Mouse (Mus musculus): Measurements from ENCODE around the gene Gm14214. TPM values are rescaled to one million over a fixed set of nuclear protein-coding genes. Genes with fewer than 3 reads are reported as not detected.

Gm14214 gene
- polyA plus RNA-seq, 1 experiment from 2014 or later = not detected

DNA sequence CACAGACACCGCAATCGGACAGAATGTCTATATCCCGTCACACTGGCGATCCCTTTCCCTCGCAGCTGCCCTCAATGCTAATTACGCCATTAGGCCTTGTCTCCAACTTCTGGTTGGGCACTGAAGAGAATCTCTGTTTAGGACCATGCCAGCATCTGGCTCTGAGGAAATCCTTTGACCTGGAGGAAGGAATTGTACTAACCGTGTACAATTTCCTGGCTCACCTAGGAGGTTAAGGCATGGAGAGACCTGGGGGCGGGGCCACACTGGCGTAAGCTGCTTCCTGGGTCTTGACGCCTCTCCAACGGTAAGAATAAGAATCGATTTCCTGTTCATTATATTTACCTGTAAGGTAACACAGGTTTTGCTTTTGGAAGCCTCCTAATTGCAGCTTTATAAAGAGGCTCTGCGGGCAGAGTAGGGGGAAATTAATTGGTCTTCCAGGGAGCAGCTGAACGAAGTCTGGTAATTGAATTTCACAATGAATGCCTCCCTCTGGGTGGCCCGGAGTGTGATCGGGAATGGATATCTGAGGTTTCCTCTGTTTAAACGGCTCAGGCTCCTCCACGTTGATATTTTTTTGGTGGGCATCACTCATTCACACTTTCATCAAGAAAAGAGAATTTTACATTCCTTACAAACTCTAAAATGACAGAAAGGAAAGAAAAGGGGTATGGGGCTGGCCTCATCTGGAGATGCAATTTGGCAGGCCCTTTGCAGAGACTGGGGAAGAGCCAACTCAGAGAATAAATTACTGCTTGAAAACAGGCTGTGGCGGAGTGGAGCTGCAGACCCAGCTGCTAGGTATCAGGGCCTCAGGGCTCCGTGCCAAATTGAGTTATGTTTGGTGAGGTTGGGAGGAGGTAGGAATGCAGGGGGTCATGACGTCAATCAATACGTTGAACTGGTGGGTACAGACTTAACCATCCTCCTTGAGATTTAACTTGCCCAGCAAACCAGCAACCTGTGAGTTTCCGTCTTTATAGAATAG lies 20.5 kb downstream of the Gm14214 start:
- Histone ChIP-seq H3K9me3 (replicated peaks) (no peaks in the 10 kb centered on the region), H3K4me3 (no peak overlapping the region), H3K27me3 (replicated peaks) (no peaks in the 10 kb centered on the region), H3K4me1 (replicated peaks) (no peaks in the 10 kb centered on the region), H3K4me2 (no peak overlapping the region), H3K9ac (no peak overlapping the region), H3K36me3 (no peaks in the 10 kb centered on the region), H3K27ac (ENCODE audit: poor library complexity, severe bottlenecking) (no peak overlapping the region)
- WGBS = 68% methylated on average over 23 of the region's 23 CpGs
- ATAC-seq (ENCODE audit: insufficient number of reproducible peaks, low FRiP score) = no peak

DNA sequence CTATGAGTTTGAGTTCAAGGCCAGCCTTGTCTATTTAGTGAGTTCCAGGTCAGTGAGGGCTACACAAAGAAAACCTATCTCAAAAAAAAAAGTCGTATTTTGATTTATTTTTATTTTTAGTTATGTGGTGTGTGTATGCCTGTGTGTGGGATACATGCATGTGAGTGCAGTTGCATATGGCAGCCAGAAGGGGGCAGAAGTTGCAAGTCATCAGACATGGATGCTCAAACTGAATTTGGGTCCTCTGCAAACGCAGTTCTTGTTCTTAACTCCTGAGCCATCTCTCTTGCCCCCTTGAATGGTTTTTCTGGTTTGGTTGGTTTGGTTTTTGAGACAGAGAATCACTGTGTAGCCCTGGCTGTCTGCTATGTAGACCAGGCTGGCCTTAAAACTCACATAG lies 21.4 kb downstream of the Gm14214 start:
- Histone ChIP-seq H3K9me3 (replicated peaks) (no peaks in the 10 kb centered on the region), H3K4me2 (no peak overlapping the region), H3K4me3 (no peak overlapping the region), H3K9ac (no peak overlapping the region), H3K27ac (ENCODE audit: poor library complexity, severe bottlenecking) (no peak overlapping the region), H3K27me3 (replicated peaks) (no peaks in the 10 kb centered on the region), H3K36me3 (no peaks in the 10 kb centered on the region), H3K4me1 (replicated peaks) (no peaks in the 10 kb centered on the region)
- ATAC-seq (ENCODE audit: insufficient number of reproducible peaks, low FRiP score) = no peak
- WGBS = 78% methylated on average over 2 of the region's 2 CpGs

DNA sequence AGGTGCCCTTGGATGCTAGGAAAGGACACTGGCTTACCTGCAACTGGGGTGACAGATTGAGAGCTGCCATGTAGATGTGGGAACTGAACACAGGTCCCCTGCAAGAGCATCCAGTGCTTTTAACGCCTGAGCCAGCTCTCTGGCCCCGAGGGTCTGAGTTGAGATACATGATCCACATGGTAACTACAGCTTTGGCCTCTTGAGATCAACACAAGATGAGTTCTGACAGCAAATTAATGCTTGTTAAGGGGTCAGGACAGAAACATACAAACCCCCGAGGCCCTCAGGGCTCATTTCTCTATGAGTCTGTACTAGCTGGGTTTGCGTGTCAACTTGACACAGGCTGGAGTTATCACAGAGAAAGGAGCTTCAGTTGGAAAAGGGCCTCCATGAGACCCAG lies 25.9 kb downstream of the Gm14214 start:
- Histone ChIP-seq H3K9ac (no peak overlapping the region), H3K4me2 (no peak overlapping the region), H3K4me1 (replicated peaks) (no peaks in the 10 kb centered on the region), H3K27me3 (replicated peaks) (no peaks in the 10 kb centered on the region), H3K36me3 (no peaks in the 10 kb centered on the region), H3K27ac (ENCODE audit: poor library complexity, severe bottlenecking) (no peak overlapping the region), H3K4me3 (no peak overlapping the region), H3K9me3 (replicated peaks) (no peaks in the 10 kb centered on the region)
- no peak for ATAC-seq (ENCODE audit: insufficient number of reproducible peaks, low FRiP score)
- 74% methylated on average over 4 of the region's 4 CpGs for WGBS

DNA sequence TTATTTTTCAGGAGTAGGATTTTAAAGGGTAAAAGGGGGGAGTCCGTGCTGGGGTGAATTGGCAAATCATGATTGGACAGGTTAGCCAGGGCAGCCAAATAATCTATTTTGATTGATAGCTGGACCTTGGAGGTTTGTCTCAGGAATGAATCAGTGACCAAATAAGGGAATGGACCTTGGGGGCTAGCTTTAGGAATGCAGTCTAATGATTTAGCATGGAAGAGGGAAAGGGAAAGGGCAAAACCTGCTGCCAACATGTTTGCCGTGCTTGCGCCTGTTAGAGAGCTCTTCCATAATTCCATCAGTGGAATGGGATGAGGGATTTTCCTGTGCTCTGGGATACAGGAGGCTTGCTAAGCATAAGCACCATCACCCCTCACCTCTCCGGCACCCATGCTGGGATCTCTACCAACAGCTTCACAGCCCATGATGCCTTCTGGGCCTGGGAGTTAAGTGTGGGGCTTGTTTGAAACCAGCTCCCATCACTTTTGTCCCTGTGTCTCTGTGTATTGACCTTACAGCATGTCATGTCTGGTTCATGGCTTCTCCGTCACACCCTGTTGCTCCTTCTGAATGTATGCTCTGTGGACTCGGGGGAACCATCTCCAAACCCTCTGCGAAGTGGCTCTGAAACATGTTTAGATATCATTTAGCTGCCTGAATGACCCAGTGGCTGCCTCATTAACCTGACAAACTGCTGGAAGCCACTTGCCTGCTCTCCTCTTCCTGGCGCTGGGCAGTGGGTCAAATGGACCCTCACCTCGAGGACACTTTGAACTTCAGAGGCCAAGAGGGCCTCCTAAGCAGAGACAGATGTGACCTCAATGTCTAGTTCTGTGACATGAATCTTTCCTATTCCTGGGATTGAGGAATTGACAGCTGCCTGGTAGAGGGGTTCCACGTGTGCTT lies 26.7 kb downstream of the Gm14214 start:
- no peak overlapping the region for H3K4me2 ChIP-seq
- H3K9ac ChIP-seq = no peak overlapping the region
- H3K4me3 ChIP-seq = no peak overlapping the region
- no peak for ATAC-seq (ENCODE audit: insufficient number of reproducible peaks, low FRiP score)
- H3K27me3 ChIP-seq (replicated peaks) = no peaks in the 10 kb centered on the region
- WGBS = 71% methylated on average over 10 of the region's 10 CpGs
- no peaks in the 10 kb centered on the region for H3K36me3 ChIP-seq
- H3K27ac ChIP-seq (ENCODE audit: poor library complexity, severe bottlenecking) = no peak overlapping the region
- no peaks in the 10 kb centered on the region for H3K9me3 ChIP-seq (replicated peaks)
- no peaks in the 10 kb centered on the region for H3K4me1 ChIP-seq (replicated peaks)

DNA sequence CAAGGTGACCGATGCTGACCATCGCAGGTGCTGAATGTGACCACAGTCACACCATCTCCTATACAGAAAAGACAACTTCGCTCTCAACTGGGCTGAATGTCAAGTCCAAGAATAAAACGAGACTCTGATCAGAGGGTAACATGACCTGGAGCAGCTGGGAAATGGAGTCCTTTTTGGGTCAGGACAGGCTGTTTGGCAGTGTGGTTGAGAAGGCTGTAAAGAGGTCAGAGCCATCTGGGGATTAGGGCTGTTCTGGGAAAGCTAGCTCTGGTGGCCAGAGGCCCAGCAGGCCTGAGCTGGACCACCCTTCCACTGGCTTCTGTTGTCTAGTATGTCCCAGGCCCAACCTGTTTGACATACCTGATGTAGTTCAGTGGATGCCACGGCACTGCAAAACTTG lies 31.2 kb downstream of the Gm14214 start:
- Histone ChIP-seq H3K36me3 (no peaks in the 10 kb centered on the region), H3K9ac (no peak overlapping the region), H3K4me1 (replicated peaks) (no peaks in the 10 kb centered on the region), H3K9me3 (replicated peaks) (no peaks in the 10 kb centered on the region), H3K27ac (ENCODE audit: poor library complexity, severe bottlenecking) (no peak overlapping the region), H3K27me3 (replicated peaks) (no peaks in the 10 kb centered on the region), H3K4me2 (no peak overlapping the region), H3K4me3 (no peak overlapping the region)
- 84% methylated on average over 5 of the region's 5 CpGs for WGBS
- ATAC-seq (ENCODE audit: insufficient number of reproducible peaks, low FRiP score) = no peak

DNA sequence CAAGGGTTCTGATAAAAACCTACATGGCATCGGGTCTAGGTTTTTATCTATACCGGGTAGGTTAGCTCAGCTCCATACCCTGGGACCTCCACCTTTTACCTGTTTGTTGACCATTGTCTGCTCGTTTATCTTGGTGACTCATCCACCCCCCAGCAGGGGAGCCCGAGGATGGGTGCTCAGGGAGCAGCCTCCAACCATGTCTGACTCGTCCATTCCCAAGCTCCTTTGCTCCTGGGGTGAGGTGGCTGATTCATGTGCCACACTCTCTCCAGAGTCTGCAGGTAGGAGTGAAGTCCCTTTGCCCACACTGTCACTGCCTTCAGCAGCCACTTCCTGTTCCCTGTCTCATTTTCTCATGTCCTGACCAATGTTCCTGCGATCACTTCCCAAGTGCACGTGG lies 33.8 kb downstream of the Gm14214 start:
- Histone ChIP-seq H3K4me3 (no peak overlapping the region), H3K27me3 (replicated peaks) (no peaks in the 10 kb centered on the region), H3K36me3 (no peaks in the 10 kb centered on the region), H3K4me2 (no peak overlapping the region), H3K9me3 (replicated peaks) (no peaks in the 10 kb centered on the region), H3K9ac (no peak overlapping the region), H3K4me1 (replicated peaks) (no peaks in the 10 kb centered on the region), H3K27ac (ENCODE audit: poor library complexity, severe bottlenecking) (no peak overlapping the region)
- WGBS = 68% methylated on average over 7 of the region's 7 CpGs
- ATAC-seq (ENCODE audit: insufficient number of reproducible peaks, low FRiP score) = no peak

DNA sequence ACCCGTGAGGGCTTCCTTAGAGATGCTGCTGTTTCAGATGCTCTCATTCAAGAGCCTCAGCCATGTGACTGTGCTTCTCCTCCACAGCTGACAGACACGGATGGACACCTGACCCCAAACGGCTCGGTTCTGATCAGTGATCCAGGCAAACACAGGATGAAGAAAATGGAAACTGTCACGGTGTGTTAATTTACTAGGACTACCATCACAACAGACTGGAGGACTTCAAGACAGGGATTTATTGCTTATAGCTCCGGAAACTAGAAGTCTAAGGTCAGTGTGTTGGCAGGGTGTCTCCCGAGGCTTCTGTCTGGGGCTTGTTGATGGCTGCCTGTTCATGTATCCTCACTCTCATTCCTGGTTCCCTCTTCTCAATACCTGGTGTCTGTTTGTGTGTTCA lies 34.4 kb downstream of the Gm14214 start:
- ATAC-seq (ENCODE audit: insufficient number of reproducible peaks, low FRiP score) = no peak
- no peak overlapping the region for H3K9ac ChIP-seq
- H3K27me3 ChIP-seq (replicated peaks) = no peaks in the 10 kb centered on the region
- no peaks in the 10 kb centered on the region for H3K36me3 ChIP-seq
- no peak overlapping the region for H3K4me3 ChIP-seq
- H3K4me2 ChIP-seq = no peak overlapping the region
- no peaks in the 10 kb centered on the region for H3K9me3 ChIP-seq (replicated peaks)
- H3K4me1 ChIP-seq (replicated peaks) = no peaks in the 10 kb centered on the region
- 69% methylated on average over 7 of the region's 7 CpGs for WGBS
- H3K27ac ChIP-seq (ENCODE audit: poor library complexity, severe bottlenecking) = no peak overlapping the region

DNA sequence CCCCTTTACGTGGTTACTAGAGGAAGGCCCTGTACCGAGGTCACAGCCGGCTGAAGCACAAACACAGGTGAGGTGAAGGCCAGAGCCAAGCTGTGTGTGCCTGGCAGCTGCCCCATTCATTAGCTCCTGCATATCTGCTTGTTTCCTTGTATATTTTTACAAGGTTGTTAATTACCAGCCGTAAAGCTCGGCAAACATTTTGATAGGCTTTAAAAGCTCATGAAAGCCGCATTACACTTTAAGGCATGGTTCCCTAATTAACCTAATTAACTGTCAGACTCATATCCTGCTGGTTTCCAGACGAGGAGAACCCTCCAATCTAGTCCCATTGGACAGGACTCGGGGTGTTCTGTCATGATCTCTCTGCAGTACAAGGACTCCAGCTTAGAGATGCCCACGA lies 34.9 kb downstream of the Gm14214 start:
- Histone ChIP-seq H3K4me1 (replicated peaks) (no peaks in the 10 kb centered on the region), H3K4me2 (no peak overlapping the region), H3K27me3 (replicated peaks) (no peaks in the 10 kb centered on the region), H3K9ac (no peak overlapping the region), H3K9me3 (replicated peaks) (no peaks in the 10 kb centered on the region), H3K27ac (ENCODE audit: poor library complexity, severe bottlenecking) (no peak overlapping the region), H3K36me3 (no peaks in the 10 kb centered on the region), H3K4me3 (no peak overlapping the region)
- ATAC-seq (ENCODE audit: insufficient number of reproducible peaks, low FRiP score) = no peak
- 65% methylated on average over 9 of the region's 9 CpGs for WGBS

DNA sequence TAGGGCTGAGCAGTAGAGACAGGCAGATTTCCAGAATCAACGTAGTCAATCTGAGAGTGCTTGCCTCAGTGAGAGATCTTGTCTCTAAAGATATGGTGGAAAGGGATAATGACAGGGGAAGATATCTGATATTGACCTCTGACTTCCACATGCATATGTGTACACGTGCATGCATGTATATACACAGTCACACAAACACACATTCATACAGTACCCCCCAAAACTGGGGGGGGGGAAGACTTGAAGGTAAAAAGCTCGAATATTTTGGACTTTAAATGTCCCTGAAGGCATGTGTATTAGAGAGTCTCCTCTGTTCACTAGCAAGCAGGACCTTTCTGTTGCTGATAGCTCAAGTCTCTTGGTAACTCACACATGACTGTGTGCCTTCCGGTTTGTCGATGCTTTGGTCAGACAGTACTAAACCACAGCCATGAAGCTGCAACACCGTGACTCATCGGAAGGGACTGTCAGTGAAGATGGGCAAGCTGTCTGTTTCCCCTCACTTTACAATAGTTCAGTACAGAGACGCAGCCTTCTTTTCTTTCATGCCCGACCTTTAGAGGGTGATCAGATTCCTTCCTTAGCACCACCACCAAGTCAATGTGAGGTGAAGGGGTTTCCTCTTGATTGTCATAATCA lies 37.2 kb downstream of the Gm14214 start:
- H3K27ac ChIP-seq (ENCODE audit: poor library complexity, severe bottlenecking) = no peak overlapping the region
- no peak for ATAC-seq (ENCODE audit: insufficient number of reproducible peaks, low FRiP score)
- H3K9me3 ChIP-seq (replicated peaks) = no peaks in the 10 kb centered on the region
- 65% methylated on average over 9 of the region's 9 CpGs for WGBS
- H3K27me3 ChIP-seq (replicated peaks) = no peaks in the 10 kb centered on the region
- H3K4me3 ChIP-seq = no peak overlapping the region
- H3K9ac ChIP-seq = no peak overlapping the region
- no peaks in the 10 kb centered on the region for H3K4me1 ChIP-seq (replicated peaks)
- no peak overlapping the region for H3K4me2 ChIP-seq
- no peaks in the 10 kb centered on the region for H3K36me3 ChIP-seq

DNA sequence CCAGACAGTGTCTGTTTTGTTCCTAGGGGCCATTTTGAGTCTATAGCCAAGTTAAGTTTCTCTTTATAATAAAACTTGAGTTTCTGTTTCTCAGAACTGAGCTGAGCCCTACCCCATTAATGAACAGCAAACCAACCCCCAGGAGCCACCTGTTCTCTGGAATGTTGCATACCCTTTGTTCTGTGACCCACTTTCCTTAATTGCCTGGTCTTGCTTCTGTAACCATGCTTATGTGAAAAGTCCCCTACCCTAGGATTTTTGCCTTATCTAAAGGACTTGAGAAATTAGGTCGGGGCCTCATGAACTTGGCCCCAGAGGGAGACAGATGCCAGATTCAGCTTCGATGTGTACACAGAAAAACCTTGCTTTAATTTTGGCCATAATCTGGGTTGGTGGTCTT lies 37.9 kb downstream of the Gm14214 start:
- Histone ChIP-seq H3K4me2 (no peak overlapping the region), H3K27ac (ENCODE audit: poor library complexity, severe bottlenecking) (no peak overlapping the region), H3K27me3 (replicated peaks) (no peaks in the 10 kb centered on the region), H3K9me3 (replicated peaks) (no peaks in the 10 kb centered on the region), H3K9ac (no peak overlapping the region), H3K4me3 (no peak overlapping the region), H3K36me3 (no peaks in the 10 kb centered on the region), H3K4me1 (replicated peaks) (no peaks in the 10 kb centered on the region)
- ATAC-seq (ENCODE audit: insufficient number of reproducible peaks, low FRiP score) = no peak
- WGBS = 57% methylated on average over 2 of the region's 2 CpGs

DNA sequence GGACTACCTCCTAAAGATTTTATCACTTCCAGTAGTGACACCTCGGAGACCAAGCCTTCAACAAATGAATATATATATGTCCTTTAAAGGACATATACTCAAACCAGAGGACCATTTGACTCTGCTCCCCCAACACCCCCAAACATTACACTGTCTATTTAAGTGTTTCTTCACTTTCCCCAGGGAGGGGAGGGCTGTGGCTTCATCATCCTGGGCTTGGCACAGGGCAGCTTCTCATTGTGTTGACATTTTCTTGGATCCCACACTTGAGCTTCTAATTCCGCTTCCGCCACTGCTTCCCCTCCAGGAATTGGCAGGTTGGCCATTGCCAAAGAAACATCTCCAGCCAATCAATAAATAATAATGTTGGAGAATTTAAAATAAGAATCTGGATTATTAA lies 39.0 kb downstream of the Gm14214 start:
- Histone ChIP-seq H3K4me3 (no peak overlapping the region), H3K27ac (ENCODE audit: poor library complexity, severe bottlenecking) (no peak overlapping the region), H3K9ac (no peak overlapping the region), H3K9me3 (replicated peaks) (no peaks in the 10 kb centered on the region), H3K27me3 (replicated peaks) (no peaks in the 10 kb centered on the region), H3K4me2 (no peak overlapping the region), H3K4me1 (replicated peaks) (no peaks in the 10 kb centered on the region), H3K36me3 (no peaks in the 10 kb centered on the region)
- ATAC-seq (ENCODE audit: insufficient number of reproducible peaks, low FRiP score) = no peak
- WGBS = 67% methylated on average over 3 of the region's 3 CpGs

Measured in heart, embryonic 12.5 days (tissue).